Mouse (Mus musculus) limb, embryonic 12.5 days (tissue): Measurements from ENCODE around the gene Mtcl1. TPM values are rescaled to one million over a fixed set of nuclear protein-coding genes. Genes with fewer than 3 reads are reported as not detected.
"Not testable (repeated sequence)": the region's sequence is repeated elsewhere in the genome, so short reads cannot be mapped to it uniquely, and the experiment has no call there.

Experiments used
- ATAC-seq: fragments of 200-750 bp; cut with Nextera tagmentation; 2 replicates; pipeline ENCODE4 v1.8.0; 2017; ENCODE audit warnings: low read depth, moderate TSS enrichment; ENCODE audit not compliant: insufficient number of reproducible peaks, insufficient read depth, low FRiP score, low TSS enrichment
- H3K27ac ChIP-seq: fragments of 300-500 bp; sonication (generic); 2 replicates; pipeline ENCODE4 v1.5.1; 2016; ENCODE audit warnings: mild to moderate bottlenecking, moderate library complexity
- H3K27me3 ChIP-seq: fragments of 300-500 bp; sonication (generic); 2 replicates; pipeline ENCODE4 v1.6.1; 2016; ENCODE audit warnings: mild to moderate bottlenecking, moderate library complexity
- H3K36me3 ChIP-seq: fragments of 300-500 bp; sonication (generic); 2 replicates; pipeline ENCODE4 v1.6.1; 2016; ENCODE audit warnings: mild to moderate bottlenecking, moderate library complexity
- H3K4me1 ChIP-seq: fragments of 300-500 bp; sonication (generic); replicated peaks from 2 replicates; pipeline ENCODE4 v1.6.1; 2016
- H3K4me2 ChIP-seq: fragments of 300-500 bp; sonication (generic); 2 replicates; pipeline ENCODE4 v1.6.1; 2016; ENCODE audit warnings: mild to moderate bottlenecking, moderate library complexity
- H3K4me3 ChIP-seq: fragments of 300-500 bp; sonication (generic); replicated peaks from 2 replicates; pipeline ENCODE4 v1.5.1; 2016; ENCODE audit warnings: mild to moderate bottlenecking
- H3K9ac ChIP-seq: fragments of 300-500 bp; sonication (generic); replicated peaks from 2 replicates; pipeline ENCODE4 v1.6.1; 2016; ENCODE audit warnings: mild to moderate bottlenecking, moderate library complexity
- H3K9me3 ChIP-seq: fragments of 300-500 bp; sonication (generic); 2 replicates; pipeline ENCODE4 v1.6.1; 2016; ENCODE audit warnings: mild to moderate bottlenecking, moderate library complexity
- WGBS: fragments of 180-500 bp; shearing (Covaris S2); methylation state at CpG from one replicate; pipeline ENCODE4 v1.1.7; 2016; 5-methylcytosine and 5-hydroxymethylcytosine counted together
- polyA plus RNA-seq: library from polyadenylated mRNA; unstranded; fragments of >200 nt; fragmentation: Nextera tagmentation; extraction: Ambion mirVana; gene quantifications from 2 replicates; pipeline ENCODE4 v1.2.1, GENCODE M21; 2016

Mtcl1 gene
- polyA plus RNA-seq, 1 experiment from 2014 or later = 5.3 TPM

GRCm38 (mm10) chr17:66447007-66447312 lies 2.6 kb downstream of the Mtcl1 start:
- Histone ChIP-seq H3K27me3 (peaks cover 37% of the 10 kb centered on the region), H3K9me3 (no peaks in the 10 kb centered on the region), H3K4me2 (peak overlapping the region; percentile 94), H3K4me3 (peak overlapping the region; percentile 81), H3K9ac (no peak overlapping the region), H3K27ac (no peak overlapping the region), H3K36me3 (no peaks in the 10 kb centered on the region), H3K4me1 (peaks cover 39% of the 10 kb centered on the region)
- ATAC-seq = no peak
- 34% methylated on average over 7 of the region's 7 CpGs for WGBS

DNA sequence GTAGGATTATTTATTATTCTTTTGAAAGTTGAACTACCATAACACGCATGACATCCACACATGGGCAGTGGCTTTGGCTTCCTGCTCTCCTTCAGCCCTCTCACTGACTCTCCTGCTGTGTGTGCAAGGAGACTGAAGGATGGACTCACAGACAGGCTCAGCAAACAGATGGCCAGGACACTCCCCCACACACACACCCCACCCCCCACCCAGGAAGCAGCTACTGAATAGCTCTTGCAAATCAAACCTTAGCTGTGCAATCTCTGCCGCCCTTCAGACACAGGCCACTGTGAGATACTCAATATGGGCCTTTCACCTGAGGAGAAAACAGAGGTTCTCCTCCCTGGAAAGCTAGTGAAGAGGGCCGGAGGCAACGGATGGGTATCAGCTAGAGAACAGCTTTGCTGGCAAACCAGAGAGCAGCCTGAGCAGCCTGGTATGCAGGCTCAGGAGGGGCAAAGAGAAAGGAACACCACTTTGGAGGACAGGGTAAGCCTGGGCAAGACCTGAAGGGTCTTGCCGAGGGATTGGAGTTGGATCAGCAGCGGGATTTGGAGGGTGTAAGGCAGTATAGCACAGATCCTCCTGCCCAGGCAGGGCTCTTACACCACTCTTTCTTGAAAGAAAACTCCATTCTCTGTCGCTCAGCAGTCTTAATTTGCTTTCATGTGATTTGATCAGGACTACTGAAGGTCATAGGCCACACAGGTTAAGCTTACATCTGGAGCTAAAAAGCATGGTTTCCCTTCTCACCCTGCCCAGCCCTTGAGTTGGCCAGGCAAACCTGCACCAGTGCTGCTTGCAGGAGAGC lies 3.1 kb downstream of the Mtcl1 start:
- WGBS = 44% methylated on average over 7 of the region's 7 CpGs
- Histone ChIP-seq H3K9me3 (no peaks in the 10 kb centered on the region), H3K36me3 (no peaks in the 10 kb centered on the region), H3K9ac (no peak overlapping the region), H3K27ac (no peak overlapping the region), H3K4me3 (peak overlapping the region; percentile 12; the same call in 1 of the 2 replicates), H3K27me3 (peaks cover 35% of the 10 kb centered on the region), H3K4me2 (peak overlapping the region; percentile 94), H3K4me1 (peaks cover 39% of the 10 kb centered on the region)
- ATAC-seq = no peak

- Histone ChIP-seq H3K27ac (no peak overlapping the region), H3K4me3 (no peak overlapping the region), H3K9me3 (no peaks in the 10 kb centered on the region), H3K4me1 (peaks cover 37% of the 10 kb centered on the region), H3K4me2 (no peak overlapping the region), H3K27me3 (peaks cover 23% of the 10 kb centered on the region), H3K9ac (no peak overlapping the region), H3K36me3 (no peaks in the 10 kb centered on the region)
- no peak for ATAC-seq
- whole genome bisulfite sequencing = 78% methylated on average over 9 of the region's 9 CpGs
These were observed 5.4 kb downstream of the Mtcl1 start for GRCm38 (mm10) chr17:66444059-66444700.

GRCm38 (mm10) chr17:66439888-66440287 lies 9.7 kb downstream of the Mtcl1 start:
- H3K9ac ChIP-seq = no peak overlapping the region
- H3K9me3 ChIP-seq = no peaks in the 10 kb centered on the region
- ATAC-seq = no peak
- WGBS = 77% methylated on average over 8 of the region's 8 CpGs
- H3K4me1 ChIP-seq = peaks cover 22% of the 10 kb centered on the region
- H3K27ac ChIP-seq = peak overlapping the region; percentile 69
- H3K27me3 ChIP-seq = no peaks in the 10 kb centered on the region
- peaks cover 12% of the 10 kb centered on the region for H3K36me3 ChIP-seq
- no peak overlapping the region for H3K4me3 ChIP-seq
- 0 out of 2 replicates have a peak overlapping the region, but pooled peaks have one; percentile 3 for H3K4me2 ChIP-seq

- H3K9me3 ChIP-seq = no peaks in the 10 kb centered on the region
- H3K4me2 ChIP-seq = peak overlapping the region; percentile 3
- peaks cover 21% of the 10 kb centered on the region for H3K4me1 ChIP-seq
- H3K4me3 ChIP-seq = no peak overlapping the region
- ATAC-seq = 0 out of 2 replicates have a peak, but pooled peaks have one; percentile 45
- WGBS = 10% methylated on average over 11 of the region's 11 CpGs
- no peaks in the 10 kb centered on the region for H3K27me3 ChIP-seq
- H3K9ac ChIP-seq = no peak overlapping the region
- peak overlapping the region; percentile 69 for H3K27ac ChIP-seq
- H3K36me3 ChIP-seq = peaks cover 12% of the 10 kb centered on the region
These were observed 10.3 kb downstream of the Mtcl1 start for GRCm38 (mm10) chr17:66439051-66439753.

DNA sequence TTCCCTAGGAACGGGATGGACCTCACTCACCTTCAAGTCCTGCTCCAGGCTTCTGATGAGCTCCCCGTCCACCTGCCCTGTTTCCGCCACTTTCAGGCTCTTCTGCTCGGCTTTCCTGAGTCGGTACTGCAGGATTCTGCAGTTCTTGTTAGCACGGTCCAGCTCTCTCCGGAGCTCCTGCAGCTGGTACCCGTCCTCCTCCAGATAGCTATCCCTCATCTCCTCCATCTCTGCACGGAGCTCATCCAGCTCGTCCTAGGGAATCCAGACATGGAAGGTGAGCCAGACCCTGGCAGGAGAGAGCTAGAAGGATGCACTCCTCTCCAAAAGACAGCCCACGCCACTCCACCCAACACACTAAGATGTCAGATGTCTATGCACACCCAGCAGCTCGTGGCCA lies 11.4 kb downstream of the Mtcl1 start:
- Histone ChIP-seq H3K9me3 (no peaks in the 10 kb centered on the region), H3K27ac (no peak overlapping the region; the same call in 1 of the 2 replicates), H3K9ac (no peak overlapping the region), H3K27me3 (no peaks in the 10 kb centered on the region), H3K4me1 (peaks cover 18% of the 10 kb centered on the region), H3K4me2 (no peak overlapping the region), H3K4me3 (no peak overlapping the region), H3K36me3 (peaks cover 12% of the 10 kb centered on the region)
- ATAC-seq = no peak
- 83% methylated on average over 12 of the region's 12 CpGs for WGBS

DNA sequence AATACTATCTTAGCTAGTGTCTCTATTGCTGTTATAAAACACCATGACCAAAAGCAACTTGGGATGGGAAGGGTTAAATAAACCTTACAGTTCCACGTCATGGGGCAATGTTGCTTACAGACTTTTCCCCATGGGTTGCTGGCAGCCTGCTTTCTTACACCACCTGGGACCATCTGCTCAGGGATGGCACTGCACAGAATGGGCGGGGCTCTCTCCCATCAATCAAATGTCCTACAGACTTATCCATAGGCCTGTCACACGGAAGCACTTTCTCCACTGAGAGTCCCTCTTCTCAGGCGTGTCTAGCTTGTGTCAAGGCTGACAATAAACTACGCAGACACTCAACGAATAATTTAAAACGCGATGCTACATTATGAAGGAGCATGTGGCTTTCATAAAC lies 12.7 kb downstream of the Mtcl1 start:
- no peak overlapping the region for H3K4me2 ChIP-seq
- no peak overlapping the region for H3K27ac ChIP-seq
- WGBS = 78% methylated on average over 8 of the region's 8 CpGs
- H3K27me3 ChIP-seq = no peaks in the 10 kb centered on the region
- H3K9me3 ChIP-seq = no peaks in the 10 kb centered on the region
- H3K36me3 ChIP-seq = peaks cover 12% of the 10 kb centered on the region
- ATAC-seq = no peak
- no peak overlapping the region for H3K4me3 ChIP-seq
- H3K4me1 ChIP-seq = peaks cover 18% of the 10 kb centered on the region
- no peak overlapping the region for H3K9ac ChIP-seq

- no peak overlapping the region for H3K9ac ChIP-seq
- peaks cover 18% of the 10 kb centered on the region for H3K4me1 ChIP-seq
- WGBS = 95% methylated on average over 15 of the region's 15 CpGs
- no peak overlapping the region for H3K4me2 ChIP-seq
- H3K27me3 ChIP-seq = no peaks in the 10 kb centered on the region
- ATAC-seq = no peak
- no peak overlapping the region for H3K27ac ChIP-seq
- H3K4me3 ChIP-seq = no peak overlapping the region
- H3K9me3 ChIP-seq = no peaks in the 10 kb centered on the region
- H3K36me3 ChIP-seq = peaks cover 12% of the 10 kb centered on the region
These were observed 13.6 kb downstream of the Mtcl1 start for GRCm38 (mm10) chr17:66435982-66436381.

GRCm38 (mm10) chr17:66435007-66435406 lies 14.5 kb downstream of the Mtcl1 start:
- Histone ChIP-seq H3K4me2 (no peak overlapping the region), H3K4me1 (peaks cover 18% of the 10 kb centered on the region), H3K4me3 (no peak overlapping the region), H3K36me3 (peaks cover 12% of the 10 kb centered on the region), H3K27me3 (no peaks in the 10 kb centered on the region), H3K9me3 (no peaks in the 10 kb centered on the region), H3K27ac (no peak overlapping the region), H3K9ac (no peak overlapping the region)
- no peak for ATAC-seq
- WGBS = 95% methylated on average over 14 of the region's 14 CpGs

- H3K9ac ChIP-seq = no peak overlapping the region
- H3K36me3 ChIP-seq = peaks cover 12% of the 10 kb centered on the region
- H3K9me3 ChIP-seq = no peaks in the 10 kb centered on the region
- H3K4me2 ChIP-seq = no peak overlapping the region
- ATAC-seq = no peak
- WGBS = 94% methylated on average over 7 of the region's 7 CpGs
- no peak overlapping the region for H3K4me3 ChIP-seq
- H3K27me3 ChIP-seq = no peaks in the 10 kb centered on the region
- no peak overlapping the region for H3K27ac ChIP-seq
- H3K4me1 ChIP-seq = peaks cover 14% of the 10 kb centered on the region
These were observed 15.0 kb downstream of the Mtcl1 start for GRCm38 (mm10) chr17:66434566-66434965.

- not testable (repeated sequence) for H3K27ac ChIP-seq, H3K36me3 ChIP-seq, H3K4me1 ChIP-seq, H3K4me3 ChIP-seq, H3K9ac ChIP-seq, H3K4me2 ChIP-seq, ATAC-seq, H3K27me3 ChIP-seq, H3K9me3 ChIP-seq
- 90% methylated on average over 4 of the region's 4 CpGs for WGBS
These were observed 24.9 kb downstream of the Mtcl1 start for GRCm38 (mm10) chr17:66424601-66425000.
